Mouse (Mus musculus): ENCODE data around the gene Gm20604.

The Gm20604 gene

DNA sequence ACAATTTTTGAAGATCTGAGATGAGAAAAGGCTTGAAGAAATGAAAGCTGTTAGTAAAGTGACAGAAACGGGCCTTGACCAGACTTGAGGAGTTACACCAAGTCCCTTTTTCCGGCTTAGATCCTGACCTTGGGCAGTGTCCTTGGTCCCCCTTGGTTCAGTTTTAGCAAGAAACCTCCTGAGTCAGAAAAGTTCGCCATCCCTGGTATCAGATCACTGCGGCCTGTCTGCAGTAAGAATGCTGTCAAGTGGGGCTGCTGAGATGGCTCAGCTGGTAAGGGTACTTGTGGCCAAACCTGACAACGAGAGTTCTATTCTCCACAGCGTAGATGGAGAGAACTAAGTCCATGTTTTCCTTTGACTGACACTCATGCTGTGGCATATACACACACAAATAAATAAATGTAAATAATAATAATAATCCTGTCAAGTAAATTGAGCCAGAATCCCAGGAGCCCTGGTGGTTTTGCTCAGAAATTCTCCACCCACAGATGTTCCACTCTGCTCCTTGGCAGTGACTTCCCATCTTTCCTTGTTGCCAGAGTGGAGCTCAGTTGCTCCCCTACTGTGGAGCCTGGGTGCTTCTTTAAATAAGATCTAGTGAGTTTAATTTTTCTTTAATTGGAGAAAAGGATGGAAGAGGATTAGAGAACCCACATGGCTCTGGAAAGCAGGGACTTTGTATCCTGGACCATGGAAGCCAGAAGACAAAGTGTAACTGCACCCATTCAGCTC is 52.4 kb downstream of the Gm20604 start:
- peak; percentile 60 for DNase-seq (ENCODE audit: low read depth, low spot score)

DNA sequence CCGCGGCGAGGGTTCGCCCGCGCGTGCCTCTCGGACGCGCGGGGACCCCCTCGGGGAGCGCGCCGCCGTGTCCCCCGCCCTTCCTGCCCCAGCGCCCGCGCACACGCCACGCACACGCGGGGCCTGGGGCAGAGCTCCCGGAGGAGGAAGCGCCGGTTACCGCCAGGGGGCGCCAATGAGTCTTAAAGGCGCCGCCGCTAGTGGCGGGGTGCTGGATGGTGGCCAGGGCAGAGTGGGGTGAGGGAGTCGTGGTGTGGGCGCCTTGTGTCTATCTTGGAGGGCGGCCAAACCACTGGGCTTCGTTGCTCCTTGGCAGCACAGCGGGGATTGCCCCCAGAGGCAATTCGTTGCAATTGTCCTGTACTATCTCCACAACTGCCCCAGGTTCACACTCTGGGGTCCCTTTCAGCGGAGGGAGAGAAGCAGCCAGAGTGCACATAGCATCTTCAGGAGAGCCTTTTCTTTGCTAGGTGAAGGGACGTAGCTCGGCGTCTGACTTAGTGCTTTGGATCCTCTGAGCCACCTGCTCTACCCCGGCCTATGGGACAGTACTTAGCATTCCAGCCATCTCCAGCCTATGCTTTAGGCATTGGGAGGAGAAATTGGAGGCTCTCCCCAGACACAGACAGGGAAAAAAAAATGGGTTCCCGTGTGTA is 53.1 kb downstream of the Gm20604 start:
- peak; percentile 43 for DNase-seq (ENCODE audit: low read depth, low spot score)

DNA sequence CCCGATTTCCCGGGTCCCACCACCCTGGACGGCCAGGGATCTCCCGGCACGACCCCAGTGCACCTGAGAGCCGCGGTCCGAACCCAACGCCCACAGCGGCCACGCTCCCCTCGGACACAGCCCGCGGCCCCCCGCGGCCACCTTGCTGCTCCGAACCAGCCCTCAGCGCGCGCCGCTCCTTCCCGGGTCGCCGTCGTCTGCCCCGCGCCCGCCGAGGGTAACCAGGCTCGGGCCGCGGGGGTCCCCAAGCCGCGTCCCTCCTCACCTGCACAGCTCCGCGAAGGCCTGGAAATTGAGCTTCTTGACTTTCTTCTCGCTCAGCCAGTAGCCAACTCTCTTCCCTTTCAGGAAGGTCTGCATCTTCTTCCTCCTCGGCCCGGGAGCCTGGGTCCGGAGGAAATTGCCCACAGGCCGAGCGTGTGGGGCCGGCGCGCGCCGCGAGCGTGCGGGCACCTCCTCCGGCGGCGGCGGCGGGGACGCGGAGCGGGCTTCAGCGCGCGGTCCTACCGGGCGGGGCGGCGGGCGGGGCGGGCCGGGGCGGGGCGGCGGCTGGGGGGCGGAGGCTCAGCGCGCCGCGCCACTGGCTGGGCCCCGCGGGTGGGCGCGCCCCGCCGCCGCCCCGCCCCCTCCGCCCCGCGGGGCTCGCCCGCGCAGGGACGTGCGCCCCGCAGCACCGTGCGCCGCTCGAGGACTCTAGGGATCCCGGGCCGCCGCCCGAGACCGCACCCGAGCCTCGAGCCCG is 53.8 kb downstream of the Gm20604 start, which contains the start of gene Itpk1:
Gene Itpk1 (minus strand): TSS at position 474 of the 742 bp plus-strand sequence.
- DNase-seq (ENCODE audit: low read depth, low spot score) = no peak

DNA sequence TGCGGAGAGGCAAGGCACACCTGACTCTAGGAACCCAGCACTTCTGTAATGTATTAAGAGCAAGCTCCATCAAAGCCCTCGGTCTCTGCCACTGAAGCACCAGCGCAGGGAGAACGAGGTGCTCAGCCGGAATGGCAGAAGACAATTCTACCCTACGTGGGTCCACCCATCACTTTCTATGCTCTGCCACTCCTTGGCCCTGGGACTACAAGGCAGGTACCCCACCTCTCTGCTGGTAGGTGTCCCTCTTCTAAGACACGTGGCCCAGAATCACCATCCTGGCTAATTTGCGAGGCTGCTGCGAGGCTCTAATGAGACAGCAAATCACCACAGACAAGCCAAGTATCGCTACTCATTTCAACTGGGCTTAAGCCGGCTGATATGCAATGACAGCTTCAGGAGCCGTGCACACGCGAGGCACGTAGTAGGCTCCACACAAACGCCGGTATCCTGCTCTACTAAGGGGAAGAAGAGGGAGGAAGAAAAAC is 54.5 kb downstream of the Gm20604 start:
- no peak for DNase-seq (ENCODE audit: low read depth, low spot score)

DNA sequence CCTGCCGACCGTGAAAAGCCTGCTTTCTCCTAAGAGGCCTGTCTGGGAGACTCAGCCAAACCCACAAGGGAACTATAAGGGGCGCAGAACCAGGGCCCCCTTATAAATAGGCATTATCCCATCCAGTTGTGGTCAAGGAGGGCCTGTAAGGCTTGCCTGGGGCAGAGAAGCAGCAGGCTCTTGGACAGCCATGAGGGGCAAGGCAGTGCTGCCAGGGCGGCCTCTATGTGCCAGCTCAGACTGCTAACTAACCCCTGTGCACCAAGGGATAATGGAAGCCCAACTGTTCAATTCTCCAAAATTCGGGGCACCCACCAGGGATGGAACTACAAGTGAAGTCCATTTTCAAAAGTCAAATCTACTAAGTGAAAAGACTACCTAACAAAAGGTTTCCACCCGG is 55.0 kb downstream of the Gm20604 start:
- no peak for DNase-seq (ENCODE audit: low read depth, low spot score)

DNA sequence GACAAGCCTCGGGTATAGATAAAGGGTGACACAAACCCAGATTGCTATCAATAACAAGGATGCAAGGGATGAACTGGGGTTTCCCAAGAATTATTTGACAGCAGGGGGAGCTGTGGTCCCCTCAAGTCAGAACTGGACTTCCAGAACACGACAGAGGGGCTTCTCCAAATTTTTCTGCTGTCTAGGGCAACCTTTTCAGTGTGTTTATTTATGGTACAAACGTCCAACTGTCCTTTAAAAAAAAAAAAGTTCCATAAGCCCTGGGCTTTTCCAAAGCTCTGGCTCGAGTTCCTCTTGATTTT is 55.4 kb downstream of the Gm20604 start:
- DNase-seq (ENCODE audit: low read depth, low spot score) = no peak

DNA sequence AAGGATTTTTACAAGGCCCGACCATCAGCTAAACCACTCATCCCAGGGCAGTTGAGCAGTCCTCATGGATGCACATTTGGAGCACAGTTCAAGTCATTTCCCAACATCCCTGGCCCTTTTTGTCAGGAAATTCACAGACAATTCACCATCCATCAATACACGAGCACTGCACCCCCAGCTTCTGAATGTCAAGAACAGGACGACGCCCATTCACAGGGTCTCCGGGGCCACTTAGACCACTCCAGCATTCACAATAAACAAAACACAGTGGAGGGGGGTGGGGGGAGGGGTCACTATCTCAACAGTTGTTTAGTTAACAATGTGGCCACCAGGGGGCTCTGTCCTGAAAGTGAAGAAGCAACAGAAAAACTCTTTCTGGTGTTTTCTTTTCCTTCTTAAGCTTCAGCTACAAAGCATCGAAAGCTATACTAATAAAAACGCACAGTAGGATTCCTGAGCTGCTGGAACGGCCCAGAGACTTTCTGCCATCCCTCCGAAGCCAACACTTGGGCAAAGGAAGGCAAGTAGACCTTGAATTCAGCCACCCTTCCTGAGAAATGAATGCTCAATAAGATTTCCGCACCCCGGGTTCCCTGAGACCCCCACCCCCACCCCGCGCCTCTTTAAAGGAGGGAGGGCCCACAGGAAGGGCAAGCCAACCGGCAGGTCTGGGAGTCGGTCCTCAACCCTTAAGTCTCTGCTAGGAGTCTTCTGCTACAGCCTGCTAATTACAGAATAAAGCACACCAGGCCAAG is 55.9 kb downstream of the Gm20604 start:
- no peak for DNase-seq (ENCODE audit: low read depth, low spot score)

DNA sequence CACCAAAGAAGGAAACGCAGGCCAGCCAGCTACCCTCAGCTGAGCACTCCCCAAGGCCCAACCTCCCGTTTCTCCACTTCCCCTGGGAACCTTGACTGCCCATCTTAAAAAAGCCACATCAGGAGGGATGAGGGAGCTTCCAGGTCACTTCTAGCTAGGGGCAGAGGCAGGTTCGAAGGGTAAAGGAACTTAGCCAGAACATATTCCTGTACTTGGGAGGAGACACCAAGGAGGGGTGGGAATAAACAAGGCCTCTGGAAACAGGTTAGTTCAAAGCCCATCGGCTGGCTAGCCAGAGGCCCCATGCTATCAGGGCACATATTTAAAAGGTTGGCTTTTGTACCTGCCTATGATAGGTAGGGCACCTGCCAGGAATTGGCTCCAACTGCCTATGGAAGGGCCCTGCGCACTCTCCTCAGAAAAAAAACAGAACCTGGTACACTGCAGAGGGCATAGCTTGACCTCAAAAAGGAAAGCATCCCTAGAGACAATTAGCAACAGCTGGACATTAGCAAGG is 56.7 kb downstream of the Gm20604 start:
- no peak for DNase-seq (ENCODE audit: low read depth, low spot score)

DNA sequence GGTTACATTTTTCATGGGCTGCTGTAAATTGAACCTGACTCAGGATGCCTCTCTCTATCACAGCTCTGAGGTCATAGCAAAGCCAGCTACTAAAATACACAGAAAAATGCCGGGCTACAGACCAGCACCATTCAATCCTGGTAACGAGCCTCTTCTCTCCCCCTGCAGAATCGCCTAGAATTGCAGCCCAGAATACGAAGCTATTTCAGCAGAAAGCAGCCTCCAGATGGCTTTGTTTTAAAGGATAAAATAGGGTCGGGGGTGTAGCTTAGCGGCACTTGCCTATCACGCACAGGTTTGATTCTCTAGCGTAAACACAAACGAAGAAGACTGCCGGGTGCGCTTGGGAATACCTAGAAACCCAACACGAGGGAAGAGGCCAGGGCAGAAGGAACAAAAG is 58.0 kb downstream of the Gm20604 start:
- DNase-seq (ENCODE audit: low read depth, low spot score) = no peak

DNA sequence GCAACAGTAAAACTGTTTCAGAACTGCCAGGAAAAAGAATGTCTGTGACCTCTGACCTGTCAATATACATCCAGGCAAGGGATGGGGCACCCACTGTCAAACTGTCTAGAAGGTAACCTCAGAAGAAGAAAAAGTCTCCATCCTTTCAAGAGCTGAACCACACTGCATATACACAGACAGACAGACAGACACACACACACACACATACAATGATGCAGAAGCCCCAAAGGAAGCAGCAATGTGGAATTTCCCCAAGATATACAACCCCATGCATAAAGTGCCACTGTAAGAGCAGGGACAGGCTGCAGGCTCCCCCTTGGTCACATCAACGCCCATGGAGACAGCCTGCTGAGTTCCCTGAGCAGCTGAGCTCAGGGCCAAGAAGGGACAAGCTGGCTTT is 59.3 kb downstream of the Gm20604 start:
- no peak for DNase-seq (ENCODE audit: low read depth, low spot score)

DNA sequence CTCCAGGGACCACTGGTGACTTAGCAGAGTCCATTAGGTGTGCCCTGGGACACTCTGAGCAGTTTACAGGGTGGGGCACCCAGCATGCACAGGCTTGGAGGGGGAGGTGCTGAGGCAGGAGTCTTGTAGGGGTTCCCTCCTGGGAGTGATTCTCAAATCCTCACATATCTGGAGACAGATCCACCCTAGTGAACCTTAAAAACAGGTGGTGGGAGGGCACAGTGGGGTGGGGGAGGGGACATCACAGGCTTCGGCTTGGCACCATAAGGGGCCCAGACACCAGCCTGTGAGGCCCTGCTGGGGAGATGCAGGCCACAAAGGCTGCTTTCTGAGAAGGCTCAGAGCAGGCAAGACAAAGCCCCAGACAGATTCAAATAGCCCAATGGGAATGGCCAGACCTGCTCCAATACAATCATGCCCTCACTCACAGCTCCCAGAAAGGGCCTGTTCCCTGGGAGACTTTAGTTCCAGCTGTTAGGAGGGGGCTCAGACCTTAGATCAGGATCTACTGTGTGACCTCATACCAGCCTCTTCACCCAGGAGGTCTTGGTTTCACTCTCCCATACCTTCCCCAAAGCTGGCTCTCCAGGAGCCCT is 60.3 kb downstream of the Gm20604 start:
- no peak for DNase-seq (ENCODE audit: low read depth, low spot score)

DNA sequence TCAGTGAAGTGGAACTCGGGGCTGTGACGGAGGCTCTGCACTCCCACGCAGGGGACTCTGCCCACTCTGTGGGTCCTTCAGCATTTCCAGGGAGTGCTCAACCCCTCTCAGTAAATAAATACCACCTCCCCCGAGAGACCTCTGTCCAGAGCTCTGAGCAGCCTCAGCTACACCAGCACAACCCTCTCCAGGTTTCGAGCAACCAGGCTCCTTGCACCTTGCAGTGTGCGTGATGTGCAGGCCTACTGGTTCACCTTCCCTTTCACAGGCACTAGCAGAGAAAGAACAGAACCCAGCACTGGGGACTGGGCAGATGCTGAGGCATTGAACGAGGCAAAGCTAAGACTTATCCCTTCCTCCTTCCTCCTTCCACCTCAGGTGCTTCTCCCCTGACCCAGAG is 61.1 kb downstream of the Gm20604 start:
- DNase-seq (ENCODE audit: low read depth, low spot score) = no peak

DNA sequence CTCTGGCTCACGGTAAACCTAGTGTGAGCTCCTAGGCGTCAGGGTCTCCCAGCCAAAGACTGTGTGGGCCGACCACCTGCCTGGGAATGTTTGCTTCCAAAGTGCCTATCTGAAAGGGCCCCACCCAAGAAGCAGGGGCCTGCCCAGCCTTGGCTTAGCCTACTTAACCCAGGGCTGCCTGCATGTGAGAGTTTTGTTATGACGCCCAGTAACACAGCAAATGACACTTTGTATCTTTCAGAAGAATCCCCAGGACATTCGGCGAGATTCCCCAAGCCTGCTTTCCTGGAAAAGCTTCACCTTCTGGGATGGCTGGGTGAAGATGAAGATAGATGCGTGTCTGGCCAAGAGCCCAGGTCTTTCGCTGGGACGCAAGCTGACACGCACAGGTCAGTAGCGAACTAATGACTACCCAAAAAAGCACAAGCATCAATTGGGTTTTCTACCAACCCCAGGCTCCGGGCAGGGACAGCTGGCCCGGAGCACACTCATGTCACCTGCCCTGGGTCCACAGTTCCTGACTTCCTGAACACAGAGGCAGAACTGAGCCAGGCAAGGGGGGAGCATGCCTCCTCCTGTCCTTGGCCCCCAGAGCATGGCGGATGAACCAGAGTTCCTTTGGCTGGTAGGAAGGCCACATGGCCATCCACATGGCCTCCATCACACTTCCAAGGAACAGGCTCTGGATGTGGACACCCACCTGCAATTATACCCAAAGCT is 61.7 kb downstream of the Gm20604 start:
- no peak for DNase-seq (ENCODE audit: low read depth, low spot score)

DNA sequence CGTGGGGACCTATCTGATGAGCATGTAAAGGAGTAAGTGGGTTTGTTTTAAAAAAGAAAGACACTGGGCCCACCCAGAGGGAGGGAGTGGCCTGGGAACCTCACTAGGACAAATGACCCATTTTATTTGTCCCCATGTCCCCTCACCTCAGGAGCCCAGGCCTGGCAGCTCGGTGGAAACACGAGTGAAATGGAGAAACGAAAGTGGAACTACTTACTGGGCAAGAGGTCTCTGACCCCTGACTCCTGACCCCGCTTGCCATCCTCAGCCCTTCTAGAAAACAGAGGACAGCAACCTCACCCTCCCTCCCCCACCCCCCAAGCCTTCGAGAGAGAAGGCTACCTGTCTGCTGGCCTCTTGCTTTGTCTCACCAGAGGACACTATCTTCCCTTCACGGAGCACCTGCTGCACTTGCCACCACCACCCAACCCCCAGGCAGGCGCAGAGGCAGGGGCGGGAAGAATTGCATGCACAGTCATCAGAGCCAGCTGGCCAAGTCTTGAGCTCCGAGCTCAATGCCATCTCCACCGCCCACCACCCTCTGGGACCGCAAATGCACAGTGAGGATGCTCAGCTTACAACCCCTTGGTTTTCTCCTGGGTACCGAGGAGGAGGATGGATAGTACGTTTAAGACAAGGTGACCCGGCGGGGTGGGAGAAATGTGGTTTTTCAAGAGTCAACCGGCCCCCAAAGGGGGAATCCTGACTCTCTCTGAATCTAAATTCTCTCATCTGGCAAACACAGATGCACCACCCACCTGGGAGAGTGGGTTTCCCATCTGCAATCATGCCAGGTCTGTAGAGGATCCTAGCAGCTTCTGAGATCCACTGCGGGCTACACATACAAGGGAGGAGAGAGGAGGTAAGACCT is 62.9 kb downstream of the Gm20604 start:
- DNase-seq (ENCODE audit: low read depth, low spot score) = peak; percentile 85

DNA sequence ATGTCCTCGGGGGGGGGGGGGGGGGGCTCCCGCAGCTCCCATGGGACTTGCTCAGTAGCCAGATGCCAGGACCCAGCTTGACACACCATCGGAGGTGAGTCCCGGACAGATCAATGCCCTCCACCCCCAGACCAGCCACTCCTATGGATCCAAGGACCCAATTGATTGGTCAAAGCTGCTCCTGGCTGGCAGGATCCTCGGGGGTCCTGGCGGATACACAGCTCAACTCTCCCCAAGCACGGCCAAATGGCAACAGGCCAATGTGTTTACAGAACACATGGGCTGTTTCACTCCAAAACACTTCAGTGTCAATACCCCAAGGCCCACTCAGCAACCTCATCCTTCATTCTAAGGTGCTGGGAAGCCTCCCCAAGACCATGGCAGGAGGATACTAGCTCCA is 66.7 kb downstream of the Gm20604 start:
- DNase-seq (ENCODE audit: low read depth, low spot score) = no peak
